Mouse (Mus musculus) bone marrow, adult 2 months (tissue): ENCODE results near the gene Ahctf1.

ENCODE experiments used
- CTCF ChIP-seq: fragments of 200-500 bp; IDR thresholded peaks from 2 replicates; pipeline ENCODE4 v1.5.1; 2011; ENCODE audit warnings: low read length, control low read depth; ENCODE audit not compliant: control insufficient read depth, insufficient read depth
- POLR2A ChIP-seq: fragments of 200-500 bp; IDR thresholded peaks from 2 replicates; pipeline ENCODE4 v1.6.1; 2011; ENCODE audit warnings: low read depth, mild to moderate bottlenecking, control low read depth, low read length, borderline replicate concordance; ENCODE audit not compliant: control insufficient read depth

DNA sequence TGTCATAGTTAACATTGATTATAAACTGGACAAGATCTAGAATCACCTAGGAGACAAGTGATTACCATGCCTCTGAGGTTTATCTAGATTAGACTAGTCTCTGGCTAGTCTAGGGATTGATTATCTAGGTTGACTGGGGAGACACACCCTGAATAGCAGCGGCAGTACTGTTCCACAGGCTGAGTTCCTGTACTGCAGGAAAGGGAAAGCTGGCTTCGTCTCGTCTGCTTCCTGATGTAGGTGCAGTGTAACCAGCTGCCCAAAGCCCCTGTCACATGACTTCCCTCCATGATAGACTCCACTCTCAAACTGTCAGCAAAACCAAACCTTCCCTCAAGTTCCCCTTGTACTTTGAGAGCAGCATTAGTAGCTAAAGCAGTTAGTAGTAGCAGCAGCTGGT, 99.3 kb downstream of the Ahctf1 start:
- no peak for TF ChIP-seq POLR2A
- TF ChIP-seq CTCF, result no peak
